Mouse (Mus musculus): Measurements from ENCODE around the gene Iqgap2.

Gene Iqgap2

DNA sequence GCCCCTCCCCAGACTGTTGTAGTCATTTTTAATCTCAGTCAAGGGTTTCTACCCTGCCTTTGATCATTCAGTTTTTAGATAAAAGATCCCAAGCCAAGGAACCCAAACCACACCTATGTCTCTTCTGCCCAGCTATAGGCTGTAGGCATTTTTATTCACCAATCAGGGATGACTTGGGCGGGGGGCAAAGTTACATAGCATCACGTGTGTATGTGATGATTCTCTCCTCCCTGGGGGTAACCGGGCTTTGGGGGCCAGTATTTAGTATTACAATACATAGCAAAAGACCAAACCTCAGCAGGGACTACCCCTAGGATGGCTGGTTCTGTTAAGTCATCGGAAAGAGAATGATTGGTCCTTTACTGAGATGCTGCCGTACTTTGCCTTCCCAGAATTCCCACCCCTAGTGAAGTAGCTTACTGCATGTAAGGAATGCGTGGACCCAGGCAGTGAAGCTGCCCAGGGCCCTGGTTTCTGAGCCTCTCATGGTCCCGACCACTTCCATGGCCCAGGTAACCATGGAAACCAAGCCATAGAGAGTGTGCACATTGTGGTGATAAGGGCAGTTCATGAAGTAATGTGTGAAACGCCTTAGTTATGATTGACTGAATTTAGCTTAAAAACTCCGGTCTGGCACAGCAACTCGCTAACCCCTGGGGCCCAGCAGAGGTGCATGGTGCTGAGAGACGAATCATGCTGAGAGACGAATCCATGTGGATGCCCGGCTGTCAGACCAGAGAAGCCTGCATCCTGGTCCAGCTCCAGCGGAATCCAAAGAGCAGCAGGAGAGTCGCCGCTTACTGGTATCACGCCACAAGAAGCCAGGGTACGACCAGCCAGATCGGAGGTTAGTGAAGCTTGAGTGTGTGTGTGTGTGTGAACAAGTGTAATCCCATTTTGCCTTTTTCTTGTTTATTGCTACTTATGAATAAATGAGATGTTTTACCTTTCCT, 308.2 kb downstream of the Iqgap2 start:
- no peak for DNase-seq (ENCODE audit: low spot score)

DNA sequence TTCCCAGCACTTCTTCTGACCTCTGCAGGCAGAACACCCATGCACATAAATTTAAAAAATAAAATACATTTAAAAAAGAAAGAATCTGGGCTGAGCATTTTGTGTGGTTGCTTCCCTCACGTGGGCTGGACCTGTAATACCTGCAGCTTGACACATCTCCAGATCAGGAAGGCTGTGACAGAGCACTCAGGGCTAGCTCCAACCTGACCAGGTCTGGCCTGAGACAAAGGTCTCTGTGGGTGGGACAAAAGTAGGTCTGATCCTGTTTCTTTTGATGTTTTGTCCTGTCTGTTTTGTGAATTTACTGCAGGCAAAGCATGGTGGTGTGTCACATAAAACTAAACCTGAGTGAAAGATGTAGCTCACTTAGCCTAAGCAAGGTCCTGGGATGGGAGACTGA, 309.9 kb downstream of the Iqgap2 start:
- no peak for DNase-seq (ENCODE audit: low spot score)

DNA sequence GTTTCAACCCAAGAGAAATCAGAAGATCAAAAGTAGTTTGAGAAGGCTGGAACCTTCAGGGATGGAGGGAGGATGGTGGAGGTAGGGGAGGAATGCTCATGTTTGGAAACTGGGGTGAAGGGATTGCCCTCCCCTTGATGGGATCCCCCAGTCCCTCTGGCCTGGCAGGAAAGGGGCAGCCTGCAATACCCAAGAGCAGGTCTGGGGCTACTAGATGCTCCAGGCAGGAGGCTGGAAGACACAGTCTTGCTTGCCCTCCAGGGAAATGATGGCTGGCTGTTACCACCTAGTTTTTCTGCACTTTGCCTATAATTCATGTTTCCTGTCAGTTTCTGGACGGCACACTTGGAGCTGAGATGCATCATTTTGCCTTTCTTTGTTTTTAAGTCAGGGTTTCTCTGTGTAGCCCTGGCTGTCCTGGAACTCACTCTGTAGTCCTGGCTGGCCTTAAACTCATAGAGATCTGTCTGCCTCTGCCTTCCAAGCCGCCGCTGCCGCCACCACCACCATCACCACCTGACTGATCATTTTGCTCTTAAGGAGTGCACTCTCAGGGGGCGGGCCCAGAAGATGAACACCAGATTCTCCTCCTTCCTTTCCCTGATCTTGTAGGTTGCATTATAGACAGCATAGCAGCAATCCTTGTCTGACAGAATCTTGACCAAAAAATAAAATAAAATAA, 313.6 kb downstream of the Iqgap2 start:
- DNase-seq (ENCODE audit: low spot score) = no peak

All from urinary bladder, postnatal 25 days (tissue).